Mouse (Mus musculus) hindbrain, embryonic 14.5 days (tissue): Measurements from ENCODE around the gene Tnfrsf1a. TPM values are rescaled to one million over a fixed set of nuclear protein-coding genes. Genes with fewer than 3 reads are reported as not detected.

Experiments
- ATAC-seq: fragments of 200-750 bp; cut with Nextera tagmentation; 2 replicates; pipeline ENCODE4 v1.8.0; 2017; ENCODE audit warnings: moderate number of reproducible peaks, mild to moderate bottlenecking, moderate TSS enrichment, moderate library complexity; ENCODE audit not compliant: low FRiP score
- DNase-seq: peaks from one replicate; pipeline ENCODE4 v3.0.0-alpha.2; 2015; ENCODE audit warnings: low spot score
- H3K27ac ChIP-seq: fragments of 300-500 bp; sonication (generic); 2 replicates; pipeline ENCODE4 v1.5.1; 2014; ENCODE audit warnings: mild to moderate bottlenecking, moderate library complexity
- H3K27me3 ChIP-seq: fragments of 300-500 bp; sonication (generic); 2 replicates; pipeline ENCODE4 v1.6.1; 2014; ENCODE audit warnings: mild to moderate bottlenecking, low read length, mixed read lengths; ENCODE audit not compliant: control insufficient read depth, insufficient read depth
- H3K36me3 ChIP-seq: fragments of 300-500 bp; sonication (generic); replicated peaks from 2 replicates; pipeline ENCODE4 v1.6.1; 2014; ENCODE audit not compliant: control insufficient read depth, insufficient read depth
- H3K4me1 ChIP-seq: fragments of 300-500 bp; sonication (generic); replicated peaks from 2 replicates; pipeline ENCODE4 v1.6.1; 2014; ENCODE audit warnings: antibody characterized with exemption, low read length, mixed read lengths; ENCODE audit not compliant: control insufficient read depth, insufficient read depth
- H3K4me2 ChIP-seq: fragments of 300-500 bp; sonication (generic); replicated peaks from 2 replicates; pipeline ENCODE4 v1.6.1; 2014; ENCODE audit warnings: mild to moderate bottlenecking, moderate library complexity
- H3K4me3 ChIP-seq: fragments of 300-500 bp; sonication (generic); replicated peaks from 2 replicates; pipeline ENCODE4 v1.5.1; 2014; ENCODE audit warnings: mild to moderate bottlenecking, low read length
- H3K9ac ChIP-seq: fragments of 300-500 bp; sonication (generic); 2 replicates; pipeline ENCODE4 v1.6.1; 2014
- H3K9me3 ChIP-seq: fragments of 300-500 bp; sonication (generic); 2 replicates; pipeline ENCODE4 v1.6.1; 2016; ENCODE audit warnings: low read length; ENCODE audit not compliant: control insufficient read depth
- whole genome bisulfite sequencing: fragments of 180-500 bp; shearing (Covaris S2); extraction: QIAGEN DNeasy Blood & Tissue Kit; methylation state at CpG from one replicate; pipeline ENCODE4 v1.1.7; 2014; 5-methylcytosine and 5-hydroxymethylcytosine counted together
- polyA plus RNA-seq: library from polyadenylated mRNA; unstranded; fragments of >200 nt; fragmentation: Nextera tagmentation; extraction: Ambion mirVana; gene quantifications from 2 replicates; pipeline ENCODE4 v1.2.1, GENCODE M21; 2014

Gene Tnfrsf1a
- polyA plus RNA-seq, 1 experiment from 2014 or later, result 15.4 TPM

DNA sequence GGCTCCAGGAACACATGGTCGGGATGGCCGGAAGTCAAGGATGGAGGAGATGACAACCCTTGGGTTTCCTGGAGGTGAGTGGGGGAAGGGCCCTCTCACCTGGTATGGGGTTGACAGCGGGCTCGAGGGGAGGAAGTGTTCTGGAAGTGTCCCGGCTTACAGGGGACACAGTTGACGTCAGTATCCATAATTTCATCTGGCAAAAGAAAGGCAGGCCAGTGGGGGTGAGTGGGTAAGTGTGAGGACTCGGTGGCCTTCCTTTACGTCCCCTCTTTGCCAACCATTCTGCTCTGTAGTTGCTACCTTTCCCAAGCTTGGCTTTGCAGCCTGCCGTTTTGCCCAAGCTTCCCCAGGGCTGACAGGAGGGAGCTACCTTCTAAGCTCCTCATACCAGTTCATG, 37.0 kb upstream of the Tnfrsf1a start:
- Histone ChIP-seq H3K4me3 (no peak overlapping the region), H3K9me3 (no peaks in the 10 kb centered on the region), H3K36me3 (no peaks in the 10 kb centered on the region), H3K9ac (no peak overlapping the region), H3K27me3 (no peaks in the 10 kb centered on the region), H3K27ac (no peak overlapping the region), H3K4me1 (peaks cover 12% of the 10 kb centered on the region), H3K4me2 (peak overlapping the region; percentile 62)
- 88% methylated on average over 9 of the region's 9 CpGs for WGBS
- no peak for DNase-seq
- no peak for ATAC-seq

DNA sequence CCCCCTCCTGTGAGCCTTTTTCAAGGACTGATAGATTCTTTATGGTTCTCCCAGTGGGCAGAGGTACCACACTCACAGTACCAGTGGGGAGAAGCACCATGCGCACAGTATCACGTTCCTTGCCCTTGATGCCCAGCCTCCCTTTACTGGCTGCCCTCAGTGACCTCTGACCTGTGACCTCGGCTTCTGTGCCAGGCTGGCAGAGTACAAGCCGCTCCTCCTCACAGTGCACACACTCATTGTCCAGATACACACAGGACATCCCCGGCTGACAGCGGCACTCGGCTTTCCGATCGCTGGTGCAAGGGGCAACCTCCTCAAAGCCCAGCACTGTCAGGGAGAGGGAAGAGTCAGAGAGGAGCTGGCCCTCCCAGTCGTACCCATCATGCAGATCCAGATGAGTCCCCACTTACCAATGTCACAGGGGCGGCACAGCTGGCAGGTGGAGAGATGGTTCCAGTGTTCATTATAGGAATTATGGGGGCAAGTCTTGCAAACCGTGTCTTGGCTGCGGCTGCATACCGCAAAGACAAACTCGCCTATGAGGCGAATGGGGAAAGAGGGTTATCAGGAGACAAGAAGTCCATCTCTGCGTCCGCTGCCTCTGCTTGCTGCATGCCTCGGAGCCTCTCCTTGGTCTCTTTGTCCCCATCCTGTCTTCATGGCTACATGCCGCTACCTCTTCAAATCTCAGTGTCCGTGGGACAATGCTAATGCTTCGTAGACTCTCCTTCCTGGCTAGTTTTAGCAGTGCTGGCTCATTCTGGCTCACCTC, 36.4 kb upstream of the Tnfrsf1a start:
- H3K9me3 ChIP-seq, result no peaks in the 10 kb centered on the region
- peak overlapping the region; percentile 67 for H3K9ac ChIP-seq
- ATAC-seq, result no peak
- 61% methylated on average over 22 of the region's 22 CpGs for WGBS
- H3K27ac ChIP-seq, result no peak overlapping the region
- no peak for DNase-seq
- no peaks in the 10 kb centered on the region for H3K36me3 ChIP-seq
- no peaks in the 10 kb centered on the region for H3K27me3 ChIP-seq
- H3K4me1 ChIP-seq, result peaks cover 12% of the 10 kb centered on the region
- H3K4me2 ChIP-seq, result peak overlapping the region; percentile 62
- H3K4me3 ChIP-seq, result peak overlapping the region; percentile 33

DNA sequence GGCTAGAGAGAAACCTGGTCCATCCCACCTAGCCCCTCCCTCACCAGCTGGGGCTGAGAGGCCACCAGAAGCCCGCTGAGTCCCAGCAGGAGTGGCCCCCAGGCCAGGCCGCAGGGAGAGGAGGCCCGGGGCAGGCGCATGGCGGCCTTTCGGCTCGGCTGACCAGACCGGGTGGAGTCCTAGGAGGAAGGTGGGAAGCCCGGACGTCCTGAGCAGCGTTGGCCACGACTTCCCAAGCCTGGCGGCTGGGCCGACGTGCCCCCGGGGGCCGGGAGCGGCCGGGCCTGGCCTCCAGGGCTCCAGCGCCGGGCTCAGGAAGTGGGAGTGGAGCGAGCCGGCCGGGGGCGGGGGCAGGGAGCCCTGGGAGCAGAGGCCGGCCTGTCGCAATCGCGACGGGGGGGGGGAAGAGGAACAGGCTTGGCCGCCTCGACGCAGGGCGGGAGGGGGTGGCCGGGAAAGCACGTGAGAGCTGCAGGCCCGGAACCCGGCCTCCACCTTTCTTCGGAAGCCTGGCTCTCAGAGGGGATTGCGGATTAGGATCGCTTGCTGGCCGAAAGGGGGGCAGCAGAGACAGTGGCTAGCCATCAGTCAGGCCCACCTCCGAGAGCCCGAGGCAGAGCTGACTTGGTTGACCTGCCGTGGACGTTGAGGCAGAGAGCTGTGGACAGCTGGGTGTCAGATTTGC, 35.5 kb upstream of the Tnfrsf1a start, which contains the start of gene Ltbr:
Ltbr (minus strand) TSS at position 340 of the 685 bp plus-strand sequence.
- 2% methylated on average over 41 of the region's 46 CpGs for WGBS
- Histone ChIP-seq H3K4me1 (peaks cover 12% of the 10 kb centered on the region), H3K27ac (no peak within 1 kb of the TSS), H3K9me3 (no peaks in the 10 kb centered on the region), H3K4me2 (peak within 1 kb of the TSS; percentile 62), H3K27me3 (no peaks in the 10 kb centered on the region), H3K4me3 (peak within 1 kb of the TSS; percentile 33), H3K9ac (peak within 1 kb of the TSS; percentile 67), H3K36me3 (no peaks in the 10 kb centered on the region)
- DNase-seq (peak; percentile 39), ATAC-seq (peak; percentile 71)

GRCm38 (mm10) chr6:125314231-125314563, 35.0 kb upstream of the Tnfrsf1a start:
- Histone ChIP-seq H3K4me1 (peaks cover 12% of the 10 kb centered on the region), H3K27me3 (no peaks in the 10 kb centered on the region), H3K4me3 (peak overlapping the region; percentile 33), H3K27ac (no peak overlapping the region), H3K36me3 (no peaks in the 10 kb centered on the region), H3K4me2 (peak overlapping the region; percentile 62), H3K9ac (peak overlapping the region; percentile 67), H3K9me3 (no peaks in the 10 kb centered on the region)
- peak; percentile 21; the same call in 1 of the 2 replicates for ATAC-seq
- WGBS, result 52% methylated on average over 7 of the region's 7 CpGs
- no peak for DNase-seq

DNA sequence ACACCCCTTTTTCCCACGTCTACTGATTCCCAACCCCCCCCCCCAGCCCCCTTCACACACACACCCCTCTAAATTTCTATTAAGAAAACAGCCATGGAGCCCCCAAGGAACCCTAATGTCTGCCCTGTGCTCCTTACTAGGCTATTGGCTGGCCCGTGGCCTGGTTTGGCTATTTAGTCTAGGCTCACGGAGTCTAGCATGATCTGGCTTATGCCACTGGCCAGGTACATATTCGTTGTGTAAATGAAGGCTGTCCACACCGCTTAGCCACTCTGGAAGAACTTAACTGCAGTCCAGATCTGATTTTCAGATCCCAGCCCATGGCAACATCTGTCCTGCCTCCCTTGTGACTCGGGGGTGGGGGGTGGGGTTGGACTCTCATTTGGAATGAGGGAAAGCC, 34.4 kb upstream of the Tnfrsf1a start:
- H3K4me2 ChIP-seq, result no peak overlapping the region
- ATAC-seq (no peak), DNase-seq (no peak)
- H3K36me3 ChIP-seq, result no peaks in the 10 kb centered on the region
- H3K9ac ChIP-seq, result no peak overlapping the region
- H3K4me1 ChIP-seq, result peaks cover 12% of the 10 kb centered on the region
- no peak overlapping the region for H3K27ac ChIP-seq
- H3K9me3 ChIP-seq, result no peaks in the 10 kb centered on the region
- WGBS, result 82% methylated on average over 6 of the region's 6 CpGs
- H3K27me3 ChIP-seq, result peaks cover 2% of the 10 kb centered on the region
- no peak overlapping the region for H3K4me3 ChIP-seq

- Histone ChIP-seq H3K4me3 (no peak overlapping the region), H3K4me2 (no peak overlapping the region), H3K4me1 (peaks cover 12% of the 10 kb centered on the region), H3K27ac (no peak overlapping the region), H3K36me3 (no peaks in the 10 kb centered on the region), H3K9ac (no peak overlapping the region), H3K9me3 (no peaks in the 10 kb centered on the region), H3K27me3 (peaks cover 25% of the 10 kb centered on the region)
- 58% methylated on average over 7 of the region's 7 CpGs for WGBS
- DNase-seq (no peak), ATAC-seq (no peak)
Measured at GRCm38 (mm10) chr6:125317077-125317476, 32.1 kb upstream of the Tnfrsf1a start.

DNA sequence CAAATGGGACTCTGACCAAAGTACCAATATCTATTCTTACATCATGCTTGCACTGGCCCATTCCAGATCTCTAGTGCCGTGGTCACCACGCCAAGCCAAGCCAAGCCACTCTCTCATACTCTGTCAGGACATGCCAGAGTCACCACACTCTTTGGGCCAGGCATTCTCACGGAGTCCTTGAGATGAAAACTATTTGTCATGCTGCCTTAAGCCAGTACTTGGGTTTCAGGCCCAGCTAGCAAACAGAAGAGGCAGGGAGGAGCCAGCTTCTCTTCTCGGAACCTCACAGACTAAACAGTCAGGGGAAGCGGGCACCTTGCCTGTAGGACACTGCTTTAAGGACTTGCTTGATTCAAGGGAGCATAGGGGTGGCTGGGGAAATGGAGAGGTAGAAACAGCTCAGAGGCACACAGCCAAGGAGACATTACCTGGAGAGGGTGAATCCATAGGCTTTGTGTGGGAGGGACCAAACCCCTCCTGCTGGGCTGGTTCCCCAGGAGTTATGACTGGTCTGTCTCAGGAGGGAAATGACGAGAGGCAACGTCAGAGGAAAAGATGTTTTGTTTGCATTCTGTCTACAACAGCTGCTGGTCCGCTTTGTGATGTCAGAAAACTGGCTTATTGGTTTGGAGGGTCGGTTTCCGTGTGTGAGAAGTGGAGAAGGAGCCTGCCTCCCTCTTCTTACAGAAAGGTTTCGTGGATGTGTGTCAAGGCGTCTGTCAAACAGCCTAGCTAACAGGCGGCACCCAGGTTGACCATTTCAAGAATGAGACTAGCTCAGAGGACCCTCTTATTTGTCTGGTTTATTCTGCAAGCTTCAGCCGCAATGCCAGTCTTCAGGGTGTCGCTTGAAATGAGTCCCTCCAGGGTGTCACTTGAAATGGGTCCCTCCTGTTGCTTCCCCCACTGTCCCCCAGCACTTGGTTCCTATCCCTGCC, 29.9 kb upstream of the Tnfrsf1a start:
- Histone ChIP-seq H3K36me3 (no peaks in the 10 kb centered on the region), H3K27me3 (peaks cover 43% of the 10 kb centered on the region), H3K4me3 (no peak overlapping the region), H3K27ac (no peak overlapping the region), H3K9me3 (no peaks in the 10 kb centered on the region), H3K4me1 (peaks cover 2% of the 10 kb centered on the region; the same call in 1 of the 2 replicates), H3K9ac (no peak overlapping the region), H3K4me2 (no peak overlapping the region)
- 72% methylated on average over 15 of the region's 15 CpGs for WGBS
- ATAC-seq, result no peak
- DNase-seq, result no peak

GRCm38 (mm10) chr6:125319919-125320296, 29.3 kb upstream of the Tnfrsf1a start:
- H3K36me3 ChIP-seq, result no peaks in the 10 kb centered on the region
- ATAC-seq (no peak), DNase-seq (no peak)
- H3K4me1 ChIP-seq, result no peaks in the 10 kb centered on the region
- peaks cover 43% of the 10 kb centered on the region for H3K27me3 ChIP-seq
- H3K9ac ChIP-seq, result no peak overlapping the region
- H3K9me3 ChIP-seq, result no peaks in the 10 kb centered on the region
- H3K4me2 ChIP-seq, result no peak overlapping the region
- no peak overlapping the region for H3K4me3 ChIP-seq
- H3K27ac ChIP-seq, result no peak overlapping the region

- H3K4me3 ChIP-seq, result no peak within 1 kb of the TSS
- H3K36me3 ChIP-seq, result no peaks in the 10 kb centered on the region
- DNase-seq, result no peak
- no peaks in the 10 kb centered on the region for H3K9me3 ChIP-seq
- ATAC-seq, result no peak
- no peak within 1 kb of the TSS for H3K4me2 ChIP-seq
- no peaks in the 10 kb centered on the region for H3K4me1 ChIP-seq
- H3K27ac ChIP-seq, result no peak within 1 kb of the TSS
- peaks cover 43% of the 10 kb centered on the region for H3K27me3 ChIP-seq
- WGBS, result 75% methylated on average over 1 of the region's 1 CpGs
- no peak within 1 kb of the TSS for H3K9ac ChIP-seq
Measured at GRCm38 (mm10) chr6:125320323-125320722, 28.8 kb upstream of the Tnfrsf1a start, which contains the start of gene Scnn1a. Gene Scnn1a (plus strand): TSS chr6:125320659.
